Mouse (Mus musculus) NIH3T3 (cell line): ENCODE results near the gene Nuak1.
A peak's percentile ranks its signal among the peaks of the same experiment; 100 is the strongest.

ENCODE experiments used
- DNase-seq: peaks from one replicate; pipeline ENCODE4 v3.0.0-alpha.2; 2012; ENCODE audit warnings: low read depth

Gene Nuak1

DNA sequence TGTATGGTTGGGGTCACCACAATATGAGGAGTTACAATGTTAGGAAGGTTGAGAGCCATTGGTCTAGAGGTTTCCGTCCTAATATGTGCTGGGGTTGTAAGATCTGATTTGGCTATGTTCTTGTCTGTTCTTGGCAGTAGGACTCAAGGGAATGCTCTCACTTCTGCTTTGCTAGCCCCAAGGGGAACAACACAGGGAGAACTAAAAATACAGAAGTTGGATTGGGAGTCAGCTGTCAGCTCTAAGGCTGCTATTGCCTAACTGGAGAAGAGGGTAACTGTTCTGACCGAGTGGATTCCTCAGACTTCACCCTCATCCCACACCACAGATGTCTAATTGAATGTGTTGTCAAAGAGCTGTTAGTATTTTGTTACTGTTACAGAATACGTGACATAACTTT, 101.6 kb downstream of the Nuak1 start:
- DNase-seq, result peak; percentile 43

DNA sequence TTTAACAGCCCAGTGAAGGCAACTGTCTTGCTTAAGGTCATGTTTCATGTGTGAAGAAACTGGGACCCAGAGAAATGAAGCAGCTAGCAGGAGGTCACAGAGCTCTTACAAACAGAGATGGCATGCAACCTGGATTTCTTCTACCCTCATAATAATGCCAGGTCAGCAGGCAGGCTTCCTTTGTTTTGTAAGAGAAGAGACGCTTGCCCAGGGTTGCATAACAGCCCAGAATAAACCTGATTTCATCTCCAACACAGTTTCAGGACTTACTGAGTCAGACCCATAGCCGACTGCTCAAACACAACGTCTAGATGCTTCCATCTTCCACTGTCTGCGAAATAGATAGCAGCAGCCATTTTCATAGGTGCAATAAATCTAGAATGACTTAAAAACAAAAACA, 105.0 kb downstream of the Nuak1 start:
- DNase-seq, result peak; percentile 48

DNA sequence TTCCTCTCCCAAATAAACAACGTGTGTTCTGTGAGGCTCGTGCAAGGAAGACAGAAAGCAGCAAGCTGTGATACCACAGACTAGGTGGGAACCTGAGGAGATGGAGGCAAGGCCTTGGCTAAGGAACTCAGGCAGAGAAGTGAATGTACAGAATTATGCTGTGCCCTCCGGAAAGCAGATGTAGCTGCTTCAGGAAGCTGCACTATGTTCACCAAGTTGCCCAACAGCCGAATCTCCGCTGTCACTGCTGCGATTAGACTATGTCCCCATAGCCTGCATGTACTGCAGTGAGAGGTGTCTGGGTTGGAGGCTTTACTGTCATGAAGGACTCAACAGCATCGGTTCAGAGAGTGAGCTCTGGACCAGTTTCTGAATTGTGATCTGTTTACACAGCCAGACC, 110.6 kb downstream of the Nuak1 start:
- DNase-seq, result no peak

DNA sequence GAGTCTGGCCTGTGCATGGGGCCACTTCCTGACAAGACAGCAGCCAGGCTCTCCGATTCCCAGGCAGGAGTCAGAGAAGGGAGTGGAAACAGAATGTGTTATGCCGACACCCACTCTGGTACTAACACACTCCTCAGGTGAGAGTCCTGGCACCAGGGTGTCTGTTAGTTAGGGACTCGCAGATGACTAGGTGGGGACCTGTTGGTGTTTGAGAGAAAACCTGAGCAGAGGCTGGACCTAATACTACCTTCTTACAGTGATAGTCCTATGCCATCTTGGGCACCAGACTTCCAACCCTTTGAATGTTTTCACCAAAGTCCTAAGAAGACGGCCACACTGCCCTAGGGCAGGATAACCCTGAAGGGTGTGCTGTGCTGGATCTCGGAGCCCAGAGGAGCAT, 111.1 kb downstream of the Nuak1 start:
- DNase-seq, result no peak

DNA sequence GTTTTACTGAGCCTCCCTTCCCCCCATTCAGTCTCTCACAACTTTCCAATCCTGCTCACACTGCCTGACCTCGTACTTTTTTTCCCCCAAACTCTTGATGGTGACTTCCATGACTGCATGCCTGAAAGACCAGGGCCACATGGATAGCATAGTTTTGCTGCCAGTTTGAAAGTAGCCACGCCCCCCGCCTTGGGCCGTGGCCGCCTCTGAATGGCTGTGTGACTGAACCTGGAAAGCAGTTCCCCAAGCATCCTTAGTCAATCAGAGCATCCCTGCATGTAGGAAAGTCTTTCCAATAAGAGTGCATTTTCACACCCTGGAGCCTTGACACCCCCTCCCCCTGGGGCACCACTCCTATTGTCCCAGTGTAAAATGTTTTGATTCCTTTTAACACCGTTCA, 116.4 kb downstream of the Nuak1 start:
- DNase-seq, result no peak
